In genomic region chr11:54302606-54303005, GRCm38 (mm10) we compare ENCODE assay signal across 25 mouse cellular contexts. TPM values are rescaled to one million over a fixed set of nuclear protein-coding genes. Genes with fewer than 3 reads are reported as not detected.
DNase-seq lines count a peak whose midpoint lies in the region; ATAC-seq and TF ChIP-seq lines count a peak whose summit lies in the region.
"Had no signal": no experiment of that assay in that cellular context is flagged by ENCODE, and none has a peak within 500 bp of the region (broad histone marks: within the 10 kb centered on the region; RNA-seq: fewer than 3 reads in every experiment).

No protein-coding gene starts in this region.

- 0 out of 2 replicates have a peak overlapping the region, but pooled peaks have one; percentile 74 for H3K4me2 ChIP-seq in forebrain, postnatal 0 days (ENCODE audit: low read depth)
- no peak overlapping the region for H3K4me2 ChIP-seq in forebrain, embryonic 14.5 days (ENCODE audit: low read length)
- peak overlapping the region; percentile 56 for H3K4me2 ChIP-seq in midbrain, embryonic 15.5 days
- H3K4me2 ChIP-seq: heart, embryonic 11.5 days; limb, embryonic 13.5 days; liver, embryonic 13.5 days had no signal

- no peaks in the 10 kb centered on the region for H3K36me3 ChIP-seq in forebrain, postnatal 0 days (ENCODE audit: insufficient read depth)
- no peaks in the 10 kb centered on the region for H3K36me3 ChIP-seq in forebrain, embryonic 14.5 days (ENCODE audit: control insufficient read depth, insufficient read depth, low read length)
- no peaks in the 10 kb centered on the region for H3K36me3 ChIP-seq in midbrain, embryonic 15.5 days (replicated peaks)
- H3K36me3 ChIP-seq: limb, embryonic 13.5 days; liver, embryonic 13.5 days; lung, embryonic 15.5 days had no signal

- peaks cover 25% of the 10 kb centered on the region for H3K4me1 ChIP-seq in cerebellum, adult 2 months (ENCODE audit: control insufficient read depth, insufficient read depth, low read length)
- H3K4me1 ChIP-seq in forebrain, postnatal 0 days (ENCODE audit: insufficient read depth), result peaks cover 13% of the 10 kb centered on the region
- H3K4me1 ChIP-seq in forebrain, embryonic 14.5 days (ENCODE audit: control insufficient read depth, insufficient read depth, low read length), result peaks cover 8% of the 10 kb centered on the region
- peaks cover 36% of the 10 kb centered on the region for H3K4me1 ChIP-seq in midbrain, embryonic 15.5 days
- H3K4me1 ChIP-seq: liver, embryonic 13.5 days had no signal

- peak overlapping the region; percentile 27; the same call in 1 of the 2 replicates for H3K27ac ChIP-seq in cerebellum, adult 2 months (ENCODE audit: insufficient read depth, low read length)
- peak overlapping the region; percentile 2; the same call in 1 of the 2 replicates for H3K27ac ChIP-seq in forebrain, postnatal 0 days (ENCODE audit: low read depth, low read length)
- no peak overlapping the region for H3K27ac ChIP-seq in forebrain, embryonic 14.5 days (ENCODE audit: low read depth, low read length)
- H3K27ac ChIP-seq in midbrain, embryonic 15.5 days, result peak overlapping the region; percentile 95
- H3K27ac ChIP-seq: limb, embryonic 13.5 days; liver, embryonic 13.5 days; lung, embryonic 15.5 days; stomach, postnatal 0 days had no signal

- 41% methylated on average over 3 of the region's 3 CpGs for whole genome bisulfite sequencing in cerebellum, adult 2 months
- 80% methylated on average over 3 of the region's 3 CpGs for WGBS in forebrain, postnatal 0 days
- WGBS in forebrain, embryonic 14.5 days, result 85% methylated on average over 3 of the region's 3 CpGs
- 82% methylated on average over 3 of the region's 3 CpGs for WGBS in midbrain, embryonic 15.5 days

- ATAC-seq in forebrain, postnatal 0 days, result no peak
- no peak for ATAC-seq in forebrain, embryonic 14.5 days
- no peak for ATAC-seq in midbrain, embryonic 15.5 days (replicated peaks)
- ATAC-seq: CD4-positive, CD25-positive, alpha-beta regulatory T cell, adult 4 months; Patski had no signal

- DNase-seq in cerebellum, adult 2 months, result peak; percentile 44 to 60
- DNase-seq in cerebellum, postnatal 4 days (ENCODE audit: low spot score in 2 of 2), result no peak
- no peak for DNase-seq in forebrain, postnatal 0 days
- DNase-seq in forebrain, embryonic 14.5 days (ENCODE audit: low spot score), result no peak
- peak; percentile 27 to 31 for DNase-seq in cerebellum, postnatal 25 days
- no peak for DNase-seq in kidney, postnatal 14 days
- no peak for DNase-seq in thymus, postnatal 10 days (ENCODE audit: low spot score in 2 of 2)
- DNase-seq: kidney, adult 9 months; layer of hippocampus, adult 9-11 months; right cerebral cortex, adult 18-20 months had no signal

- H3K9me3 ChIP-seq in forebrain, postnatal 0 days (ENCODE audit: low read length), result no peaks in the 10 kb centered on the region
- H3K9me3 ChIP-seq in forebrain, embryonic 14.5 days (replicated peaks; ENCODE audit: control insufficient read depth, low read length), result no peaks in the 10 kb centered on the region
- no peaks in the 10 kb centered on the region for H3K9me3 ChIP-seq in midbrain, embryonic 15.5 days
- H3K9me3 ChIP-seq: liver, embryonic 13.5 days; lung, embryonic 15.5 days had no signal

- no peak for TF ChIP-seq CTCF in cerebellum, adult 2 months (IDR thresholded peaks at IDR 0.05; ENCODE audit: borderline replicate concordance, insufficient read depth, low read depth, low read length)
- no peak for TF ChIP-seq CTCF in forebrain, postnatal 0 days (IDR thresholded peaks at IDR 0.05; ENCODE audit: low read depth)

- TF ChIP-seq POLR2A in cerebellum, adult 2 months (IDR thresholded peaks at IDR 0.05; ENCODE audit: borderline replicate concordance, insufficient read depth, low read length), result no peak

- H3K27me3 ChIP-seq in cerebellum, adult 2 months (ENCODE audit: control insufficient read depth, insufficient read depth, low read length), result no peaks in the 10 kb centered on the region
- H3K27me3 ChIP-seq in forebrain, postnatal 0 days (ENCODE audit: insufficient read depth, low read length), result no peaks in the 10 kb centered on the region
- no peaks in the 10 kb centered on the region for H3K27me3 ChIP-seq in forebrain, embryonic 14.5 days (replicated peaks; ENCODE audit: control insufficient read depth, insufficient read depth, low read length)
- no peaks in the 10 kb centered on the region for H3K27me3 ChIP-seq in midbrain, embryonic 15.5 days (replicated peaks)

- peak overlapping the region; percentile 94 for H3K9ac ChIP-seq in forebrain, postnatal 0 days
- no peak overlapping the region for H3K9ac ChIP-seq in forebrain, embryonic 14.5 days (ENCODE audit: low read length)
- peak overlapping the region; percentile 89; the same call in 1 of the 2 replicates for H3K9ac ChIP-seq in midbrain, embryonic 15.5 days
- H3K9ac ChIP-seq: limb, embryonic 13.5 days; liver, embryonic 13.5 days; lung, embryonic 15.5 days had no signal

- no peak overlapping the region for H3K4me3 ChIP-seq in cerebellum, adult 2 months (replicated peaks; ENCODE audit: insufficient read depth, low read depth, low read length)
- H3K4me3 ChIP-seq in forebrain, postnatal 0 days (ENCODE audit: low read depth, low read length), result no peak overlapping the region
- H3K4me3 ChIP-seq in forebrain, embryonic 14.5 days (ENCODE audit: low read depth, low read length), result no peak overlapping the region
- H3K4me3 ChIP-seq in midbrain, embryonic 15.5 days, result peak overlapping the region; percentile 85; the same call in 1 of the 2 replicates
- H3K4me3 ChIP-seq: limb, embryonic 13.5 days; liver, embryonic 13.5 days; lung, embryonic 15.5 days had no signal

RNA-seq across cellular contexts. Expression of gene Acsl6, which starts 1.0 kb away (rescaled TPM):
- polyA plus RNA-seq in cerebellum, adult 2 months (2012; rRNA removed), result 189 and 194 TPM in 2 replicates
- total RNA-seq in forebrain, postnatal 0 days (2014; rRNA removed), result 56.3 and 57.7 TPM in 2 replicates
- polyA plus RNA-seq in forebrain, postnatal 0 days (2015; fragmentation: Nextera tagmentation; extraction: Ambion mirVana), result 44.7 and 48.5 TPM in 2 replicates
- polyA plus RNA-seq in forebrain, embryonic 14.5 days (2014; fragmentation: Nextera tagmentation; extraction: Ambion mirVana), result 22.1 and 32.4 TPM in 2 replicates
- polyA plus RNA-seq in midbrain, embryonic 15.5 days (2015; fragmentation: Nextera tagmentation; extraction: Ambion mirVana), result 42.7 and 44.0 TPM in 2 replicates
- total RNA-seq: granulocyte monocyte progenitor cell, adult 5-6 weeks had no signal
- polyA plus RNA-seq: CD4-positive, CD25-positive, alpha-beta regulatory T cell, adult 4 months had no signal

RNA-seq across cellular contexts. Expression of gene Il3, which starts 35.5 kb away (rescaled TPM):
- polyA plus RNA-seq in cerebellum, adult 2 months (2012; rRNA removed), result not detected in 2 replicates
- not detected in 2 replicates for total RNA-seq in forebrain, postnatal 0 days (2014; rRNA removed)
- not detected in 2 replicates for polyA plus RNA-seq in forebrain, postnatal 0 days (2015; fragmentation: Nextera tagmentation; extraction: Ambion mirVana)
- polyA plus RNA-seq in forebrain, embryonic 14.5 days (2014; fragmentation: Nextera tagmentation; extraction: Ambion mirVana), result not detected in 2 replicates
- polyA plus RNA-seq in midbrain, embryonic 15.5 days (2015; fragmentation: Nextera tagmentation; extraction: Ambion mirVana), result not detected in 2 replicates
- total RNA-seq: adrenal gland, postnatal 10 days; ES-E14; gastrocnemius, adult 18-20 months; granulocyte monocyte progenitor cell, adult 5-6 weeks; heart, postnatal 14 days; left cerebral cortex, postnatal 14 days had no signal
- polyA plus RNA-seq: CD4-positive, CD25-positive, alpha-beta regulatory T cell, adult 4 months; heart, embryonic 11.5 days; intestine, embryonic 14.5 days; limb, embryonic 13.5 days; liver, embryonic 13.5 days; lung, embryonic 15.5 days; Patski; stomach, postnatal 0 days had no signal

RNA-seq across cellular contexts. Expression of gene Csf2, which starts 53.1 kb away (rescaled TPM):
- polyA plus RNA-seq in cerebellum, adult 2 months (2012; rRNA removed), result not detected in 2 replicates
- not detected in 2 replicates for total RNA-seq in forebrain, postnatal 0 days (2014; rRNA removed)
- not detected in 2 replicates for polyA plus RNA-seq in forebrain, postnatal 0 days (2015; fragmentation: Nextera tagmentation; extraction: Ambion mirVana)
- polyA plus RNA-seq in forebrain, embryonic 14.5 days (2014; fragmentation: Nextera tagmentation; extraction: Ambion mirVana), result not detected in 2 replicates
- not detected in 2 replicates for polyA plus RNA-seq in midbrain, embryonic 15.5 days (2015; fragmentation: Nextera tagmentation; extraction: Ambion mirVana)
- total RNA-seq: adrenal gland, postnatal 10 days; ES-E14; gastrocnemius, adult 18-20 months; granulocyte monocyte progenitor cell, adult 5-6 weeks; heart, postnatal 14 days; left cerebral cortex, postnatal 14 days had no signal
- polyA plus RNA-seq: heart, embryonic 11.5 days; limb, embryonic 13.5 days; liver, embryonic 13.5 days; stomach, postnatal 0 days had no signal

Comparison
In these comparisons a context has a peak if more than half of its experiments do, and no peak if none do; other contexts are left out.
1. DNase-seq: peak in cerebellum, adult 2 months (2 of 2) and cerebellum, postnatal 25 days (2 of 2); none in cerebellum, postnatal 4 days (0 of 2), forebrain, postnatal 0 days (single experiment), forebrain, embryonic 14.5 days (single experiment), kidney, postnatal 14 days (single experiment) and thymus, postnatal 10 days (0 of 2).